Mouse (Mus musculus) liver, adult 2 months (tissue): ENCODE measurements at regions not wholly inside any gene's neighbourhood (a gene's known extent, or its start where the extent isn't known, plus 50 kb on each side); places are given as distances from the start of the nearest gene placed in this dataset.

ENCODE experiments used
- CTCF ChIP-seq: fragments of 200-500 bp; IDR thresholded peaks from 2 replicates; pipeline ENCODE4 v1.5.1; 2011; ENCODE audit warnings: low read depth, low read length, control low read depth
- POLR2A ChIP-seq: fragments of 200-500 bp; IDR thresholded peaks from 2 replicates; pipeline ENCODE4 v1.6.1; 2011; ENCODE audit warnings: low read length, control low read depth; ENCODE audit not compliant: insufficient read depth; ENCODE audit errors: extremely low read depth

GRCm38 (mm10) chr1:193477298-193477697 lies 107.2 kb upstream of the Camk1g start:
- TF ChIP-seq POLR2A (no peak), CTCF (no peak)
